Mouse (Mus musculus) stomach, postnatal 0 days (tissue): ENCODE data around the gene Ccdc12.

Source experiments
- CTCF ChIP-seq: IDR thresholded peaks from 2 replicates; pipeline ENCODE4 v1.5.1; 2016; ENCODE audit warnings: antibody characterized with exemption, low read depth, mild to moderate bottlenecking, moderate library complexity
- EP300 ChIP-seq: optimal IDR thresholded peaks from 2 replicates; pipeline ENCODE3; 2016; ENCODE audit warnings: antibody characterized with exemption

DNA sequence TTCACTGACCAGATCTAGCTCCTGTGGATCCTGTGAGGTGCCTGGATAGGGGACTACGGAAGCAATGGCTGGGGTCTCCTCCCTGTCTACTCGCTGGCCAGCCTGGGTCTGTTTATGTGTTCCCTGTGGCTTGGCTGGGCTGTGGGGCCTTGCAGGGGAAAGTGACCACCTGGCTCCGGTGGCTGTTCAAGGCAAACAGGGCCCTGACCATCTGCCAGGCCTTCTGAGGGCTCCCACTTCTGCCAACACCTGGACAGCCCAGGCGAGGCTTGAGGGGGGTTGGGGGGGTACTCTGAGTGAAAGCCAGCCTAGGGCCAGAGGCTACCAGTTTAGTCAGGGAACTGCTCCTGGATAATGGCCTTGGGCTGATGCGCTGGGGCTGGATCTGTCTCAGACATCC, 63.7 kb downstream of the Ccdc12 start:
- TF ChIP-seq CTCF (no peak), EP300 (no peak)
